Mouse (Mus musculus): Measurements from ENCODE around the gene Cacna2d1.

- no peak for TF ChIP-seq GATA1 (IDR thresholded peaks at IDR 0.05; ENCODE audit: borderline replicate concordance, low read length)
- TF ChIP-seq FLI1 (IDR thresholded peaks at IDR 0.05; ENCODE audit: low read length) = no peak
Observed at GRCm38 (mm10) chr5:16134286-16135094, 200.0 kb downstream of the Cacna2d1 start.

Measured in megakaryocyte, embryonic 14.5 days (primary cell).